11 mouse cellular contexts compared by ENCODE assay signal in the genomic region with DNA sequence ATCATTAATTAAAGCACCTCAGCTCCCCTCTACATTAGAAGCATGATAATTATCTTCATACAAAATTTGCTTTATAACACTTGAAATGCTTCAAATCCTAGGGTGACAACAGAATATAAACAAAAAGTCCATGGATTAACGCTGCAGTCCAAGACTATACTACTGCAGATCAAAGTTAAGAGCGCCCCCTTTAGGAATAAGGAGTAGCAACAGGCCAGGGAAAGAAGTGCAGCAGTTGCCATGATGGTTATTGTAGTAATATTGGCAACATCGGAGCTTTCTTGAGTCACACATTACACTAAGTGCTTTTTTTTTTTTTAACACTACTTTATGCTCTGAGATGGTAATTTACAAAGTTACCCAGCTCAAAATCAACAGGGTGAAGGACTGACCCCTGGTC. TPM values are rescaled to one million over a fixed set of nuclear protein-coding genes. Genes with fewer than 3 reads are reported as not detected.
DNase-seq lines count a peak whose midpoint lies in the region; ATAC-seq and TF ChIP-seq lines count a peak whose summit lies in the region.
"Had no signal": no experiment of that assay in that cellular context is flagged by ENCODE, and none has a peak within 500 bp of the region (broad histone marks: within the 10 kb centered on the region; RNA-seq: fewer than 3 reads in every experiment).

No protein-coding gene starts in this region.

- peak; percentile 16; the same call in 1 of the 2 replicates for ATAC-seq in forebrain, embryonic 13.5 days
- no peak for ATAC-seq in forebrain, embryonic 15.5 days (replicated peaks)
- no peak for ATAC-seq in neural tube, embryonic 15.5 days (ENCODE audit: low FRiP score)

- no peaks in the 10 kb centered on the region for H3K27me3 ChIP-seq in forebrain, embryonic 13.5 days
- H3K27me3 ChIP-seq in forebrain, embryonic 15.5 days, result no peaks in the 10 kb centered on the region
- no peaks in the 10 kb centered on the region for H3K27me3 ChIP-seq in neural tube, embryonic 15.5 days (replicated peaks)
- H3K27me3 ChIP-seq: stomach, embryonic 15.5 days had no signal

- H3K4me3 ChIP-seq in forebrain, embryonic 13.5 days, result no peak overlapping the region
- no peak overlapping the region for H3K4me3 ChIP-seq in forebrain, embryonic 15.5 days
- no peak overlapping the region for H3K4me3 ChIP-seq in layer of hippocampus, adult 2 months
- H3K4me3 ChIP-seq in neural tube, embryonic 15.5 days (replicated peaks), result no peak overlapping the region
- H3K4me3 ChIP-seq: megakaryocyte, embryonic 14.5 days; stomach, embryonic 15.5 days had no signal

- peaks cover 8% of the 10 kb centered on the region; the same call in 1 of the 2 replicates for H3K4me1 ChIP-seq in forebrain, embryonic 13.5 days
- H3K4me1 ChIP-seq in forebrain, embryonic 15.5 days, result peaks cover 8% of the 10 kb centered on the region; the same call in 1 of the 2 replicates
- H3K4me1 ChIP-seq in neural tube, embryonic 15.5 days, result peaks cover 4% of the 10 kb centered on the region; the same call in 1 of the 2 replicates
- H3K4me1 ChIP-seq: megakaryocyte, embryonic 14.5 days; stomach, embryonic 15.5 days had no signal

- DNase-seq in layer of hippocampus, adult 2 months (ENCODE audit: low spot score in 2 of 2), result no peak
- no peak for DNase-seq in layer of hippocampus, postnatal 10 days (ENCODE audit: low spot score in 2 of 2)
- DNase-seq in NIH3T3 (ENCODE audit: low read depth), result peak; percentile 58
- DNase-seq in induced T-regulatory cell, adult 2 months (ENCODE audit: low read depth), result peak; percentile 3
- no peak for DNase-seq in urinary bladder, postnatal 36 days (ENCODE audit: low spot score in 2 of 2)
- DNase-seq: kidney, adult 11 months had no signal

- peak; percentile 71 for TF ChIP-seq CTCF in layer of hippocampus, adult 2 months (conservative IDR thresholded peaks at IDR 0.05)

- no peaks in the 10 kb centered on the region for H3K9me3 ChIP-seq in forebrain, embryonic 13.5 days (replicated peaks)
- no peaks in the 10 kb centered on the region for H3K9me3 ChIP-seq in forebrain, embryonic 15.5 days
- no peaks in the 10 kb centered on the region for H3K9me3 ChIP-seq in neural tube, embryonic 15.5 days (replicated peaks)
- H3K9me3 ChIP-seq: stomach, embryonic 15.5 days had no signal

- no peaks in the 10 kb centered on the region for H3K36me3 ChIP-seq in forebrain, embryonic 13.5 days (ENCODE audit: poor library complexity, severe bottlenecking)
- no peaks in the 10 kb centered on the region for H3K36me3 ChIP-seq in forebrain, embryonic 15.5 days
- no peaks in the 10 kb centered on the region for H3K36me3 ChIP-seq in neural tube, embryonic 15.5 days
- H3K36me3 ChIP-seq: stomach, embryonic 15.5 days had no signal

- 42% methylated on average over 3 of the region's 3 CpGs for WGBS in forebrain, embryonic 13.5 days
- WGBS in forebrain, embryonic 15.5 days, result 39% methylated on average over 3 of the region's 3 CpGs
- 38% methylated on average over 3 of the region's 3 CpGs for WGBS in neural tube, embryonic 15.5 days

- no peak overlapping the region for H3K4me2 ChIP-seq in forebrain, embryonic 13.5 days
- no peak overlapping the region for H3K4me2 ChIP-seq in forebrain, embryonic 15.5 days (replicated peaks)
- H3K4me2 ChIP-seq in neural tube, embryonic 15.5 days, result no peak overlapping the region
- H3K4me2 ChIP-seq: stomach, embryonic 15.5 days had no signal

- H3K27ac ChIP-seq in forebrain, embryonic 13.5 days, result no peak overlapping the region
- no peak overlapping the region for H3K27ac ChIP-seq in forebrain, embryonic 15.5 days (replicated peaks)
- H3K27ac ChIP-seq in layer of hippocampus, adult 2 months, result no peak overlapping the region
- H3K27ac ChIP-seq in neural tube, embryonic 15.5 days (replicated peaks), result no peak overlapping the region
- H3K27ac ChIP-seq: stomach, embryonic 15.5 days had no signal

- H3K9ac ChIP-seq in forebrain, embryonic 13.5 days, result no peak overlapping the region
- no peak overlapping the region for H3K9ac ChIP-seq in forebrain, embryonic 15.5 days (replicated peaks)
- no peak overlapping the region for H3K9ac ChIP-seq in neural tube, embryonic 15.5 days (replicated peaks)
- H3K9ac ChIP-seq: stomach, embryonic 15.5 days had no signal

RNA-seq across cellular contexts. Expression of gene Fam160a1, which starts 43.7 kb away (rescaled TPM):
- 0.13 and 0.21 TPM in 2 replicates for polyA plus RNA-seq in forebrain, embryonic 13.5 days (2015; fragmentation: Nextera tagmentation; extraction: Ambion mirVana)
- 1.0 and 1.5 TPM in 2 replicates for polyA plus RNA-seq in forebrain, embryonic 15.5 days (2015; fragmentation: Nextera tagmentation; extraction: Ambion mirVana)
- 10 to 100 TPM; 13.5 to 15.0 TPM for total RNA-seq in layer of hippocampus, adult 2 months (2021)
- 1 to 10 TPM; 3.5 to 4.2 TPM for total RNA-seq in layer of hippocampus, postnatal 10 days (2021)
- 0.31 and 1.8 TPM in 2 replicates for polyA plus RNA-seq in neural tube, embryonic 15.5 days (2015; fragmentation: Nextera tagmentation; extraction: Ambion mirVana)

Comparison
In these comparisons a context has a peak if more than half of its experiments do, and no peak if none do; other contexts are left out.
1. DNase-seq: peak in NIH3T3 (single experiment) and induced T-regulatory cell, adult 2 months (single experiment); none in layer of hippocampus, adult 2 months (0 of 2), layer of hippocampus, postnatal 10 days (0 of 2) and urinary bladder, postnatal 36 days (0 of 2).